Mouse (Mus musculus): ENCODE data around the gene Gm7697. TPM values are rescaled to one million over a fixed set of nuclear protein-coding genes. Genes with fewer than 3 reads are reported as not detected.

Gm7697 gene
- polyA plus RNA-seq (2012; rRNA removed), result not detected in 2 replicates

DNA sequence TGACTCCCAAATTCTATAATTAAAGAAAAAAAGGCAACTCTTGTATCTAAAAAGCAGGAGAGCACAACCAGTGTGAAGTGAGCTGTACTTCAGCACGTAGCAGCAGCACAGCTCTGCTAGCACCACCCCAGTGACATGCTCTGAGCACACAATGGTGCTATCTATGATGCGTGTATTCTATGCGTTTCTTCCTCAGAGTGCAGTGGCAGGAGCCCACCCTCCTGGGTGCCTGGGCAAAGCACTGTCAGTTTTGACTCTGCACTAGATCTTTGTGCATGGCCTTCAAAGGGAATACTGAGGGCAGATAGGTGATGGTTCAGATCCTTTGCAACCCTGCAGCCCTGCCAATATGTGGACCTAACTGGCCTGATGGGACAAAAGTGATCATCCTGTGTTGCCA, at the start of gene Gm7697:
TSS of gene Gm7697 (minus strand) at position 101 of the 400 bp plus-strand sequence.

DNA sequence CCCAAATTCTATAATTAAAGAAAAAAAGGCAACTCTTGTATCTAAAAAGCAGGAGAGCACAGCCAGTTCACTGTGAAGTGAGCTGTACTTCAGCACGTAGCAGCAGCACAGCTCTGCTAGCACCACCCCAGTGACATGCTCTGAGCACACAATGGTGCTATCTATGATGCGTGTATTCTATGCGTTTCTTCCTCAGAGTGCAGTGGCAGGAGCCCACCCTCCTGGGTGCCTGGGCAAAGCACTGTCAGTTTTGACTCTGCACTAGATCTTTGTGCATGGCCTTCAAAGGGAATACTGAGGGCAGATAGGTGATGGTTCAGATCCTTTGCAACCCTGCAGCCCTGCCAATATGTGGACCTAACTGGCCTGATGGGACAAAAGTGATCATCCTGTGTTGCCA, 69.3 kb downstream of the Gm7697 start, which contains the start of gene Gm9495:
TSS of gene Gm9495 (minus strand) at position 101 of the 400 bp plus-strand sequence.

Other genes starting within 250 kb of the Gm7697 start
- not detected in 2 replicates for gene Gm9495, start 69.4 kb downstream of the Gm7697 start, polyA plus RNA-seq (2012; rRNA removed)
- gene Zfp868, start 102.6 kb upstream of the Gm7697 start, polyA plus RNA-seq (2012; rRNA removed), result 3.3 and 3.4 TPM in 2 replicates
- 0.32 and 0.38 TPM in 2 replicates for gene Zfp964, start 131.5 kb upstream of the Gm7697 start, polyA plus RNA-seq (2012; rRNA removed)
- 4.5 and 5.0 TPM in 2 replicates for gene Zfp869, start 187.7 kb upstream of the Gm7697 start, polyA plus RNA-seq (2012; rRNA removed)
- 1.9 TPM in 2 replicates for gene Zfp963, start 227.0 kb upstream of the Gm7697 start, polyA plus RNA-seq (2012; rRNA removed)

Measured in liver, embryonic 18 days (tissue).